Mouse (Mus musculus): ENCODE results near the gene Sash1. TPM values are rescaled to one million over a fixed set of nuclear protein-coding genes. Genes with fewer than 3 reads are reported as not detected.

Sash1 gene
- under 1 TPM; 0.44 to 0.80 TPM for total RNA-seq (2023)

GRCm38 (mm10) chr10:8885630-8886527 is at the start of gene Sash1:
Sash1 (minus strand) TSS chr10:8886070.

Measured in T-cell, adult 66 days (primary cell).